Mouse (Mus musculus): Measurements from ENCODE around the gene Kalrn.

GRCm38 (mm10) chr16:33983712-33984111 lies 589.6 kb downstream of the Kalrn start:
- no peak for TF ChIP-seq EP300 (IDR thresholded peaks at IDR 0.05; ENCODE audit: low read depth)
- no peak for TF ChIP-seq CTCF (IDR thresholded peaks at IDR 0.05; ENCODE audit: low read depth)

All from heart, postnatal 0 days (tissue).